Mouse (Mus musculus): ENCODE measurements around the gene Ube2h. TPM values are rescaled to one million over a fixed set of nuclear protein-coding genes. Genes with fewer than 3 reads are reported as not detected.

Ube2h gene
- polyA plus RNA-seq, 1 experiment from 2014 or later, result 47.9 TPM

DNA sequence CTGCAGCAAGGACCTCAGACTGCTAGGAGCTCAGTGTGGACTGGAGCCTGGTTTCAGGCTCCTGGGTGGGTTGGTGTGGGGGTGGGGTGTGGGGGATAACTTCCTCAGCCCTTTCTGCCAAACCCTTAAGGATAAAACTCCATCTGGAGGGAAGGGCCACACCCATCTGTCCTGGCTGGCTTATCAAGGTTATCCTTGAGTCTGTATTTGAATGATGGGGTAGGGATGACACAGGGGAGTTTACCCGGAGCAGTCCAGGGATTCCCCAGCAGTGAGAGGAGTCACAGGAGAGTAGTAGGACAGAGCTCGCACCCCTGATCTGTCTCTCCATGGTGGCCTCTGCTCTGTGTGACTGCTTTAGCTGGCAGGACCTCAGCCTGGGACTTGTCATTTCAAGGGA lies 124.0 kb downstream of the Ube2h start:
- H3K4me1 ChIP-seq, result peaks cover 22% of the 10 kb centered on the region
- no peaks in the 10 kb centered on the region for H3K9me3 ChIP-seq (replicated peaks)
- no peak overlapping the region for H3K9ac ChIP-seq (replicated peaks)
- no peak for ATAC-seq (ENCODE audit: low FRiP score)
- H3K4me2 ChIP-seq, result no peak overlapping the region
- no peaks in the 10 kb centered on the region for H3K36me3 ChIP-seq
- no peak overlapping the region for H3K27ac ChIP-seq (replicated peaks)
- 39% methylated on average over 2 of the region's 2 CpGs for WGBS
- H3K4me3 ChIP-seq (replicated peaks), result no peak overlapping the region
- peaks cover 69% of the 10 kb centered on the region for H3K27me3 ChIP-seq (replicated peaks)

DNA sequence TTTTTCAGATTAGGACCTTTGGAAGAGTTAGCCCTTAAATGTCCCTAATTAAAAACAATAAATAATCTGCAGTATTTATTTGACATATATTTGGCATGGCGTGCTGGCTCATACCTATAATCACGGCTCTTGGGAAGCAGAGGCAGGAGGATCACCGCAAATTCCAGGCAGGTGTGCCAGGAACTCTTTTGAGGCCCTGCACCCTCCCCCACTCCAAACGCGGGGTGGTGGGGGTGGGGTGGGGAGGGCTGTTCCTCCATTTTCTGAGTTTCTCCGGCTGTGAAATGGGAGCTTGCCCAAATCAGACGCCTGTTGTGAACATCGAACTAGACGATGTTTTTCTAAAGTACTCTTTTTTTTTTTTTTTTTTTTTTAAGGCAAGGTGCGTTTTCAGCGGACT lies 125.3 kb downstream of the Ube2h start:
- ATAC-seq (ENCODE audit: low FRiP score), result no peak
- H3K4me1 ChIP-seq, result peaks cover 34% of the 10 kb centered on the region
- no peaks in the 10 kb centered on the region for H3K9me3 ChIP-seq (replicated peaks)
- 17% methylated on average over 11 of the region's 11 CpGs for WGBS
- H3K4me2 ChIP-seq, result no peak overlapping the region
- H3K9ac ChIP-seq (replicated peaks), result no peak overlapping the region
- H3K36me3 ChIP-seq, result no peaks in the 10 kb centered on the region
- no peak overlapping the region for H3K4me3 ChIP-seq (replicated peaks)
- peaks cover 82% of the 10 kb centered on the region for H3K27me3 ChIP-seq (replicated peaks)
- no peak overlapping the region for H3K27ac ChIP-seq (replicated peaks)

DNA sequence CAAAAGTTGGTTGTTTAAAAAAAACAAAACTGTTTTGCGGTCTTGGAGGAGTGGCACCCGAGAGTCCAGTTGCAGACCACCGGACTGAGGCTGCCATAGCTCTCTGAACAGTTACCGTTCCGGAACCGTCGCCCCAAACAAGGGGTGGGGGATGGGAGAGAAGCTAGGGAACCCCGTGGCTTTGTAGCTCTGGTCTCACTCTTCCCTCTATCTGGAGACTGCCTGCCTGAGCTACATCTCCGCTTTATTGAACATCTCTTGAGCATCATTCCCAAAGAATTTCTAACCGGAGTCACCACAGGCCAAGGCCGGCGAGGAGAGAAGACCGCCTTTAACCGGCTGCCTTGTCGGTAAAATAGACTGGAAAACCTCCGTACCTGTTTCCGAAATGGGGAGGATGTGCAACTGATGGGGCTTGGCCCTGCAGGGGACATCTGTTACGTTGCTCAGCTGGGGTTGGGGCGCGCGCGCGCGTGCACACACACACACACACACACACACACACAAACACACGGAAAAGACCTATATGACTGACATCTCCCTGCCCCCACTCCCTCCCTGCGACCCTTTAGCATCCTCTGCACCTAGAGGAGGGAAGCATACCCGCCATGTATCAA lies 126.2 kb downstream of the Ube2h start:
- Histone ChIP-seq H3K4me2 (no peak overlapping the region), H3K4me3 (replicated peaks) (no peak overlapping the region), H3K4me1 (peaks cover 43% of the 10 kb centered on the region), H3K27me3 (replicated peaks) (peaks cover 89% of the 10 kb centered on the region), H3K9ac (replicated peaks) (no peak overlapping the region), H3K9me3 (replicated peaks) (no peaks in the 10 kb centered on the region), H3K36me3 (no peaks in the 10 kb centered on the region), H3K27ac (replicated peaks) (no peak overlapping the region)
- no peak for ATAC-seq (ENCODE audit: low FRiP score)
- WGBS, result 2% methylated on average over 27 of the region's 27 CpGs

DNA sequence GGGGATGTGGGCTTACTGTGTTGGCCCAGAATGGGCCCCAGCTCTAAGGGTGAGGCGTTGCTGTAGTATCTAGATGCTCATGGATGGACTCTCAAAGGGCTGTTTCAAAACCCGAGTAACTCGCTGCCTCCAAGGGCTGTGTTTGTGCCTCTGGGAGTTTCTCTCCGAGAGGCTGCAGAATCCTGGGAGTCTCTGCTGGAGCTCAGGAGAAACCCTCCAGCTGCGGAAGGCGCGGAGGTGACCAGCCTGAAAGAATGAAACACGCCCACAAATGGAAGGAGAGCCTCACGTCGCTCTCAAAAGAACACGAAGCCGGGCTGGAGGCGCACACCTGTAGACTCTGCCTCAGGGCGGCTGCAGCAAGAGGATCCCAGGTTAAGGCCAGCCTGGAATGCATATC lies 127.0 kb downstream of the Ube2h start:
- 1% methylated on average over 14 of the region's 14 CpGs for WGBS
- Histone ChIP-seq H3K4me2 (no peak overlapping the region), H3K27ac (replicated peaks) (no peak overlapping the region), H3K4me3 (replicated peaks) (no peak overlapping the region), H3K9ac (replicated peaks) (no peak overlapping the region), H3K36me3 (no peaks in the 10 kb centered on the region), H3K9me3 (replicated peaks) (no peaks in the 10 kb centered on the region), H3K4me1 (peaks cover 48% of the 10 kb centered on the region), H3K27me3 (replicated peaks) (peaks cover 93% of the 10 kb centered on the region)
- ATAC-seq (ENCODE audit: low FRiP score), result no peak

DNA sequence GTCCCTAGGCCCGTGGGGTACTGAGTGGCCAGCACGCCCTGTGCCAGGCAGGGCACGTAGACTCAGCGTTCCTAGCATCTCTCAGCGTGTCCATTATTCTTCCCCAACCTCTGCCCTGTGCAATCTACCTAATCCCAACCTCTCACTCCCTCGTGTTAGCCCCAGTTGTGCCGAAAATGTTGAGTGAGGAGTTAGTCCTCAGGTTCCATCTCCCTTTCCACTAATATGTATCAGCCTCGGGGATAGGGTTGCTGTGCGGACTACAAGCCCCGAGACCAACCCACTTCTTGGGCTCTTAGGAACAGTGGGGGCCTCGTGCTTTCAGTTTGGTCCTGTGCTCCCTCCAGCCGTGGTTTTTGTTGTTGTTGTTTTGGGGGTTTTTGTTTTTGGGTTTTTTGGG lies 127.8 kb downstream of the Ube2h start:
- H3K27ac ChIP-seq (replicated peaks), result no peak overlapping the region
- H3K4me2 ChIP-seq, result 0 out of 2 replicates have a peak overlapping the region, but pooled peaks have one; percentile 36
- H3K27me3 ChIP-seq (replicated peaks), result peaks cover 94% of the 10 kb centered on the region
- H3K4me1 ChIP-seq, result peaks cover 48% of the 10 kb centered on the region
- no peak overlapping the region for H3K9ac ChIP-seq (replicated peaks)
- no peak for ATAC-seq (ENCODE audit: low FRiP score)
- H3K4me3 ChIP-seq (replicated peaks), result no peak overlapping the region
- H3K36me3 ChIP-seq, result no peaks in the 10 kb centered on the region
- WGBS, result 3% methylated on average over 12 of the region's 12 CpGs
- H3K9me3 ChIP-seq (replicated peaks), result no peaks in the 10 kb centered on the region

DNA sequence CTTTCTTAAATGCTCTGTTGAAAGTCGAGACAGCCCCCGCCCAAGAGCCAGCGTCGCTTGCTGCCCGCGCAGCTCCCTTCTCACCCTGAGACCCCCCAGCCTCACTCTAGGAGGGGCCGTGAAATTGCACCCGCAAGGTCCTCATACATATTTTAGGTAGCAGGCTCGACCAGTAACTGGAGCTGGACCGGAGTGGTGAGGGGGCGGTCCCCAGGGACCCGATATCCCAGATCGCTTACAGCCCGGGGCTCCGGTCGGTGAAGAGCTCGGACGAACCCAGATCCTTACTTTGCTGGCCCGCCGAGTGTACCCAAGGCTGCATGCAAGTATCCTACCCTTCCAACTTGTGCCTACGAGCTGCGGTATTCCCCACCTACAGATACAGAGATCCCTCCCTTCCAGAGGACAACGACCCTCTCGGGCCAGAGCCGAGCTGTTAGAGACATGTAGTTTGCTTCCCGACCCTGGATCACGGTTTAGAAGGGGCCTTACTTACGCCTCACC lies 128.4 kb downstream of the Ube2h start:
- 1% methylated on average over 28 of the region's 28 CpGs for WGBS
- Histone ChIP-seq H3K9me3 (replicated peaks) (no peaks in the 10 kb centered on the region), H3K4me1 (peaks cover 48% of the 10 kb centered on the region), H3K27me3 (replicated peaks) (peaks cover 94% of the 10 kb centered on the region), H3K36me3 (no peaks in the 10 kb centered on the region), H3K9ac (replicated peaks) (no peak overlapping the region), H3K4me3 (replicated peaks) (peak overlapping the region; percentile 22; the same call in 1 of the 2 replicates), H3K27ac (replicated peaks) (no peak overlapping the region), H3K4me2 (peak overlapping the region; percentile 36)
- ATAC-seq (ENCODE audit: low FRiP score), result no peak

DNA sequence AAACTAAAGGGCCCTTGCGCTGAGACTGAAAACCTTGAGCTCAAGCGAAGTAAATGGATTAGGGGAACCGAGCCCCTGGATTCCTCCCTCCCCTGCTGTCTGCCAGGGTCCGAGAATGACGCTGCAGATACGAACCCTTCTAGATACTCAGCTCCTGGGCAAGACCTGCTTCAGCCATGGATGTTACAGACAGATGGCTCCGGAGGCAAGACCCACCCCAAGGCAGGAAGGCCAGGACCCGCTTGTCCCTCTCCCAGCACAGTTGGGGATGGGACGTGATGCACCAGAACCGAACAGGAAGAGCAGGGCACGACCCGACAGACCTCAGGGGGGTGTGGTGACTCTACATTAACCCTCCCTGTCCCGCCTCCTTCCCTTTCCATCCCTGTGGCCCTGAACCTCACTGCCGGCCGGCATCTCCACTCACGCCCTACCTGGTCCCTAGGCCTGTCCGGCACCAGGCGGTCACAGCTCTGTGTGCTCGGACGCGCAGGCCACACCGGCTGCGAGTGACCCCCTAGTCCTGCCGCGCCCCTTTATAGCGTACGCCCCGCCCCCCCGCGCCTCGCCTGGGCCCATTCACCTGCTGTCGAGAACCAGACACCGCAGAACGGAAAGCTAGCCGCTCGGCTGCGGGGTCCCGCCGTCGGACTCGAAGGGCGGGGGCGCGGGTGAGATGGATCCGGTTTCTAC lies 129.0 kb downstream of the Ube2h start:
- Histone ChIP-seq H3K4me1 (peaks cover 48% of the 10 kb centered on the region), H3K27ac (replicated peaks) (no peak overlapping the region)
- WGBS, result under 1% methylated on average over 44 of the region's 45 CpGs

DNA sequence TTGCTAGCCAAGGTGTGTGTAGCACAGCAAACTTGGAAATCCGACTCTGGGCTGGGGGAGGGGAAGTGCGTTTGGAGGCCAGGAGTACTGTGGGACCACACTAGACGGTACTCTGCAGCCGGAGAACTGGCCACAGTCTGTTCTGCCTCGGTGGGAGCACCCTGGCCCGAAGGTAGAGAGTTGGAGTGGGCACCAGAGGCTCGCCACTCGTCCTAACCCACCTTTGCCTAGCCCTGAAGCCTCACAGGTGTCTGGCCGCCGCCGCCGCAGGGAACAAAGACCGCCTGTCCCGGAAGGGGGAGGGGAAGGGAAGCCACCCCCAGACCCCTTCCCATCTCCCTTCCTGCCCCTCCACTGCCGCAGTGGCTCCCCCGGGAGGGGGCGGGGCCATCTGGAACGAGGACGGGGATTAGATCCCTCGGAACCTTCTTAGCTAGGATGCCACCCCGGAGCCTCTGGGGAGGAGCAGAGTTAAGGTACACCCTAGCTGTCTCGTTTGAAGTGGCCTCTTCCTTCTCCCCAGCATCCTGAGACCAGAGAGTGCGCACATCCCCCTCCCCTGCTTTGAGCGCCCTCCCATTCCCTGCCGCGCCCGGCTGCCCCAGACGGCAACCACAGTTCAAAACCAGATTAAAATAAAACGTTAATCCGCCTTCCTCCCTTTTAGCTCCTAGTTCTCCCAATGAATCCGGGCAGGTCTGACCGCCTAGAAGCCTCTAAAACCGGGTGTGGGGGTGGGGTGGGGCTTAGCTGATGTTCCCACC lies 129.7 kb downstream of the Ube2h start:
- H3K4me2 ChIP-seq, result peak overlapping the region; percentile 36

More for the DNA sequence above, 129.0 kb downstream of the Ube2h start:
- H3K4me2 ChIP-seq, result peak overlapping the region; percentile 36
- no peaks in the 10 kb centered on the region for H3K9me3 ChIP-seq (replicated peaks)
- no peak for ATAC-seq (ENCODE audit: low FRiP score)
- H3K36me3 ChIP-seq, result no peaks in the 10 kb centered on the region
- H3K9ac ChIP-seq (replicated peaks), result no peak overlapping the region
- peaks cover 94% of the 10 kb centered on the region for H3K27me3 ChIP-seq (replicated peaks)
- H3K4me3 ChIP-seq (replicated peaks), result peak overlapping the region; percentile 22; the same call in 1 of the 2 replicates

DNA sequence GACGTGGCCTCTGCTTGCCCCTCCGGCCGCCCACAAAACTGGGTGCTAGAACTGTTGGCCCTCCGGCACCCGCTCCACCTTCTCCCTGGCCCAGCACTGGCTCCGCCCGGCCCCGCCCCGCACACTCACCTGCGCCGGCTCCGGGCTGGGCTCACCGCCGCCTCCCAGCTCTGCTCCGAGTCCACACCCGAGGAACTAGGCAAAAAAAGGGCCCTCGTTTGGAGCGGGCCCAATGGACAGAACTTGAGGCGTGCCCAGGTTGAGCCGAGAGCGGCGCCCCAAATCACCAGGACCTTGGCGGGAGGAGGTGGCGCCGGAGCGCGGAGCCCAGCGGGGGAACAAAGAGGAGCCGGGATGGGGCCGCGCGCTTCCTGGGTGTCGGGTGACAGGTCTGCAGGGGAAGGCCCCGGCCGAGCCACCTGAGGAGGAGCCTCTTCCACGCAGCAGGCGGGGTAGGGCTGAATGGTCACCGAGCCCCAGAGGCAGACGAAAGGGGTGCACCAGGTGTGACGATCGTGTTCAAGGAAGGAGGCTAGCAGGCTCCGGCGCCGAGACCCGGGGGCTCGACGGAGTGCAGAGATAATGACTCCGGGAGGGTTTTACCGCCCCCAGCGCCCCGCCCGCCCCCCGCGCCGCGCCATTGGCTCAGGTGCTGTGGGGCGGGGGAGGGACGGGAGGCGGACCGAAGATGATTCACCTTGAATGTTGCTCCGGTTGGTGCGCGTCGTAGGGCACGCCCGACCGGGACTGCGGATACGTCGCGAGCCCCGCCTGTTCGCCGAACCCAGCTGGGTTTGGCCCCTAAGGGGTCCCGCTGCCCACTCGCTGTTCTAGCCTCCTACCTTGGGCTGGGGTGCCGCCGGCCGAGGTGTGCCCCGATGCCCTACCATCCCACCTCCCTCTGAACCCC lies 130.5 kb downstream of the Ube2h start:
- H3K4me1 ChIP-seq, result peaks cover 44% of the 10 kb centered on the region
- peaks cover 95% of the 10 kb centered on the region for H3K27me3 ChIP-seq (replicated peaks)
- H3K9me3 ChIP-seq (replicated peaks), result no peaks in the 10 kb centered on the region
- H3K27ac ChIP-seq (replicated peaks), result no peak overlapping the region
- H3K4me3 ChIP-seq (replicated peaks), result peak overlapping the region; percentile 22
- 1% methylated on average over 77 of the region's 80 CpGs for WGBS
- H3K4me2 ChIP-seq, result peak overlapping the region; percentile 36
- ATAC-seq (ENCODE audit: low FRiP score), result peak; percentile 16; the same call in 1 of the 2 replicates
- no peak overlapping the region for H3K9ac ChIP-seq (replicated peaks)
- H3K36me3 ChIP-seq, result no peaks in the 10 kb centered on the region

More for the DNA sequence above, 129.7 kb downstream of the Ube2h start:
- Histone ChIP-seq H3K9ac (replicated peaks) (no peak overlapping the region), H3K4me1 (peaks cover 47% of the 10 kb centered on the region), H3K27ac (replicated peaks) (no peak overlapping the region), H3K9me3 (replicated peaks) (no peaks in the 10 kb centered on the region), H3K36me3 (no peaks in the 10 kb centered on the region), H3K27me3 (replicated peaks) (peaks cover 94% of the 10 kb centered on the region), H3K4me3 (replicated peaks) (peak overlapping the region; percentile 22)
- 3% methylated on average over 33 of the region's 33 CpGs for WGBS
- no peak; the same call in 1 of the 2 replicates for ATAC-seq (ENCODE audit: low FRiP score)

DNA sequence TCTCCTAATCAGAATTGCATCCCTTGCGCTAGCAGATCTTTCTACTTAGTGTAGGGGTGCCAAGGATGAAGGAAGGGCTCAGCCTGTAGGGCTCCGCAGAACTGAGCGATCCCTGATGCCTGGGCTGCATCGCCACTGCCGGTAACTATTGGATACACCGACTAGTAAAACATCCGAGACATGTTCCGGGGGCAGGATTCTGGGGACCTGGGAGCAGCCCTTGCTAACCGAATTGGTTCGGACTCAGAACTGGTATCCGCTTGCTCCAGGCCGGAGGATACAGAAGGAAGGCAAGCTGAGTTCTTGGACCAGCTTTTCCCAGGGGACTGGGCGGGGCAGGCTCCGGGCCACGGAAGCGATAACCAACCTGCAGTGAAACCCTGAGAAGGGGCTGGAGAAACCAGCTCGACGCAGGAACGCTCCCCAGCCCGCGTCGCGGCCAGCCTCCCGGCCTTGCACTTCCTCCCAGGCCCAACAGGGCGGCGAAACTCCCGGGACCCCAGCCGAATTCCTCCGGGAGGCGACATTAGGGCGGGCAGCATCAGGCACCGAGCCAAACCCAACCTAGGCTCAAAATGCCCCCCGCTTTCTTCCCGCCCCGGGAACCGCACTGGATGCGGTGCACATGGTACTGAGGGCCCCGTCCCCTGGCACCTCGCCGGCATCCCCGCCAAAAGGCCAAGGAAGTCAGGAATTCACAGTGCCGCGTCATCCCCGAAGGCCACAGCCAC lies 131.4 kb downstream of the Ube2h start:
- WGBS, result 2% methylated on average over 44 of the region's 44 CpGs
- peak overlapping the region; percentile 36 for H3K4me2 ChIP-seq
- no peak overlapping the region for H3K27ac ChIP-seq (replicated peaks)
- peaks cover 40% of the 10 kb centered on the region for H3K4me1 ChIP-seq
- peaks cover 94% of the 10 kb centered on the region for H3K27me3 ChIP-seq (replicated peaks)
- H3K4me3 ChIP-seq (replicated peaks), result peak overlapping the region; percentile 22
- H3K9me3 ChIP-seq (replicated peaks), result no peaks in the 10 kb centered on the region
- H3K9ac ChIP-seq (replicated peaks), result no peak overlapping the region
- H3K36me3 ChIP-seq, result no peaks in the 10 kb centered on the region
- no peak for ATAC-seq (ENCODE audit: low FRiP score)

All from neural tube, embryonic 15.5 days (tissue).